Mouse (Mus musculus) brain, embryonic 18.5 days (tissue): ENCODE results near the gene Vdac1.
"Not testable (repeated sequence)": the region's sequence is repeated elsewhere in the genome, so short reads cannot be mapped to it uniquely, and the experiment has no call there.

Experiments
- DNase-seq: peaks from one replicate; pipeline ENCODE4 v3.0.0-alpha.2; 2012; ENCODE audit warnings: low read depth, low spot score

Gene Vdac1

GRCm38 (mm10) chr11:52370538-52370937, 9.9 kb downstream of the Vdac1 start:
- DNase-seq: no peak

- no peak for DNase-seq
Observed at GRCm38 (mm10) chr11:52373841-52374240, 13.2 kb downstream of the Vdac1 start.

GRCm38 (mm10) chr11:52374340-52374739, 13.7 kb downstream of the Vdac1 start:
- no peak for DNase-seq

GRCm38 (mm10) chr11:52377579-52377978, 16.9 kb downstream of the Vdac1 start:
- no peak for DNase-seq

GRCm38 (mm10) chr11:52379241-52379640, 18.6 kb downstream of the Vdac1 start:
- DNase-seq: no peak

GRCm38 (mm10) chr11:52383741-52384140, 23.1 kb downstream of the Vdac1 start:
- DNase-seq: no peak

GRCm38 (mm10) chr11:52384667-52385066, 24.0 kb downstream of the Vdac1 start:
- no peak for DNase-seq

- no peak for DNase-seq
Observed at GRCm38 (mm10) chr11:52386892-52387291, 26.2 kb downstream of the Vdac1 start.

- no peak for DNase-seq
Observed at GRCm38 (mm10) chr11:52388150-52388549, 27.5 kb downstream of the Vdac1 start.

- not testable (repeated sequence) for DNase-seq
Observed at GRCm38 (mm10) chr11:52388979-52389378, 28.3 kb downstream of the Vdac1 start.

- no peak for DNase-seq
Observed at GRCm38 (mm10) chr11:52389933-52390332, 29.3 kb downstream of the Vdac1 start.

GRCm38 (mm10) chr11:52394494-52394893, 33.8 kb downstream of the Vdac1 start:
- DNase-seq: no peak

GRCm38 (mm10) chr11:52395343-52395742, 34.7 kb downstream of the Vdac1 start:
- DNase-seq: no peak

- peak; percentile 88 for DNase-seq
Observed at GRCm38 (mm10) chr11:52395940-52396596, 35.4 kb downstream of the Vdac1 start, which contains the start of gene 9530068E07Rik. 9530068E07Rik (plus strand) TSS chr11:52396428.

- peak; percentile 10 for DNase-seq
Observed at GRCm38 (mm10) chr11:52396597-52397188, 36.0 kb downstream of the Vdac1 start.

- no peak for DNase-seq
Observed at GRCm38 (mm10) chr11:52397385-52397987, 36.8 kb downstream of the Vdac1 start.

- DNase-seq: no peak
Observed at GRCm38 (mm10) chr11:52401476-52401875, 40.8 kb downstream of the Vdac1 start.

GRCm38 (mm10) chr11:52402566-52402965, 41.9 kb downstream of the Vdac1 start:
- DNase-seq: no peak

GRCm38 (mm10) chr11:52404209-52404608, 43.5 kb downstream of the Vdac1 start:
- DNase-seq: no peak

GRCm38 (mm10) chr11:52405196-52405688, 44.6 kb downstream of the Vdac1 start:
- DNase-seq: no peak

GRCm38 (mm10) chr11:52409316-52409715, 48.7 kb downstream of the Vdac1 start:
- DNase-seq: no peak

- DNase-seq: no peak
Observed at GRCm38 (mm10) chr11:52418358-52418757, 57.7 kb downstream of the Vdac1 start.

- no peak for DNase-seq
Observed at GRCm38 (mm10) chr11:52419246-52419645, 58.6 kb downstream of the Vdac1 start.
